Mouse (Mus musculus) kidney, adult 8-10 months (tissue): ENCODE data around the gene Tuba4a.

Experiments
- DNase-seq, 2 experiments: peaks; one replicate each; pipeline ENCODE4 v3.0.0; 2022

Gene Tuba4a

GRCm38 (mm10) chr1:75210136-75211087, 9.3 kb downstream of the Tuba4a start, which contains the start of the genes Glb1l and Stk16:
Glb1l (minus strand) TSS chr1:75210813.
Stk16 (plus strand) TSS chr1:75210838.
- peak; percentile 95 to 96 for DNase-seq

GRCm38 (mm10) chr1:75208967-75209678, 10.5 kb downstream of the Tuba4a start:
- DNase-seq = peak; percentile 90 to 92

GRCm38 (mm10) chr1:75201236-75201635, 18.4 kb downstream of the Tuba4a start:
- peak; percentile 53 to 64 for DNase-seq

GRCm38 (mm10) chr1:75192452-75192851, 27.2 kb downstream of the Tuba4a start:
- peak; percentile 61 to 66 for DNase-seq

GRCm38 (mm10) chr1:75191622-75192402, 27.9 kb downstream of the Tuba4a start, which contains the start of the genes Ankzf1 and Atg9a:
Ankzf1 (plus strand) TSS chr1:75192151.
Atg9a (minus strand) TSS chr1:75192196.
- DNase-seq = peak; percentile 97 to 99

GRCm38 (mm10) chr1:75191258-75191621, 28.4 kb downstream of the Tuba4a start:
- DNase-seq = no peak

- DNase-seq = no peak
Observed at GRCm38 (mm10) chr1:75190577-75190976, 29.1 kb downstream of the Tuba4a start.

- DNase-seq = no peak
Observed at GRCm38 (mm10) chr1:75187914-75188483, 31.7 kb downstream of the Tuba4a start.

- no peak for DNase-seq
Observed at GRCm38 (mm10) chr1:75187126-75187525, 32.5 kb downstream of the Tuba4a start.

- no peak for DNase-seq
Observed at GRCm38 (mm10) chr1:75185495-75185894, 34.2 kb downstream of the Tuba4a start.

GRCm38 (mm10) chr1:75182160-75182559, 37.5 kb downstream of the Tuba4a start:
- no peak for DNase-seq

GRCm38 (mm10) chr1:75181377-75181870, 38.2 kb downstream of the Tuba4a start:
- no peak for DNase-seq

- no peak for DNase-seq
Observed at GRCm38 (mm10) chr1:75180741-75181140, 38.9 kb downstream of the Tuba4a start.

GRCm38 (mm10) chr1:75180105-75180590, 39.5 kb downstream of the Tuba4a start, which contains the start of gene Abcb6:
Abcb6 (minus strand) TSS chr1:75180392.
- peak; percentile 92 to 94 for DNase-seq

GRCm38 (mm10) chr1:75179334-75180104, 40.1 kb downstream of the Tuba4a start:
- peak; percentile 58 to 63 for DNase-seq

- peak; percentile 98 to 99 for DNase-seq
Observed at GRCm38 (mm10) chr1:75168472-75169464, 50.9 kb downstream of the Tuba4a start, which contains the start of gene Zfand2b. Zfand2b (plus strand) TSS chr1:75168646.

GRCm38 (mm10) chr1:75168093-75168471, 51.6 kb downstream of the Tuba4a start:
- DNase-seq = no peak
